Mouse (Mus musculus) c-Kit-positive CD71-positive TER-119-positive erythroid progenitor cells, embryonic 14.5 days (primary cell): ENCODE results near the gene Srcin1.

Experiments used
- DNase-seq: peaks from one replicate; pipeline ENCODE4 v3.0.0-alpha.2; 2013; ENCODE audit warnings: low spot score

The Srcin1 gene

GRCm38 (mm10) chr11:97533653-97534052 lies 42.3 kb downstream of the Srcin1 start:
- DNase-seq = no peak

- no peak for DNase-seq
Measured at GRCm38 (mm10) chr11:97532950-97533582, 42.9 kb downstream of the Srcin1 start.

- DNase-seq = no peak
Measured at GRCm38 (mm10) chr11:97532354-97532753, 43.6 kb downstream of the Srcin1 start.

- peak; percentile 78 for DNase-seq
Measured at GRCm38 (mm10) chr11:97531381-97532260, 44.4 kb downstream of the Srcin1 start.

- DNase-seq = no peak
Measured at GRCm38 (mm10) chr11:97530961-97531360, 45.0 kb downstream of the Srcin1 start.

GRCm38 (mm10) chr11:97530069-97530468 lies 45.9 kb downstream of the Srcin1 start:
- DNase-seq = no peak

- no peak for DNase-seq
Measured at GRCm38 (mm10) chr11:97528282-97528808, 47.6 kb downstream of the Srcin1 start.

- DNase-seq = no peak
Measured at GRCm38 (mm10) chr11:97525313-97525712, 50.7 kb downstream of the Srcin1 start.

- DNase-seq = no peak
Measured at GRCm38 (mm10) chr11:97524306-97524705, 51.7 kb downstream of the Srcin1 start.

GRCm38 (mm10) chr11:97523827-97524261 lies 52.1 kb downstream of the Srcin1 start:
- DNase-seq = no peak

GRCm38 (mm10) chr11:97523107-97523506 lies 52.9 kb downstream of the Srcin1 start:
- DNase-seq = no peak

GRCm38 (mm10) chr11:97521741-97522474 lies 54.1 kb downstream of the Srcin1 start:
- no peak for DNase-seq

GRCm38 (mm10) chr11:97520541-97520940 lies 55.4 kb downstream of the Srcin1 start:
- DNase-seq = no peak

GRCm38 (mm10) chr11:97513066-97513465 lies 62.9 kb downstream of the Srcin1 start:
- DNase-seq = no peak

- DNase-seq = no peak
Measured at GRCm38 (mm10) chr11:97512511-97512910, 63.5 kb downstream of the Srcin1 start.

- DNase-seq = no peak
Measured at GRCm38 (mm10) chr11:97511661-97512369, 64.2 kb downstream of the Srcin1 start.

GRCm38 (mm10) chr11:97510966-97511660 lies 64.9 kb downstream of the Srcin1 start:
- DNase-seq = peak; percentile 64

GRCm38 (mm10) chr11:97509715-97510485 lies 66.1 kb downstream of the Srcin1 start:
- no peak for DNase-seq

- DNase-seq = no peak
Measured at GRCm38 (mm10) chr11:97509058-97509457, 66.9 kb downstream of the Srcin1 start.

GRCm38 (mm10) chr11:97508198-97508597 lies 67.8 kb downstream of the Srcin1 start:
- no peak for DNase-seq
